Mouse (Mus musculus): ENCODE measurements at regions not wholly inside any gene's neighbourhood (a gene's known extent, or its start where the extent isn't known, plus 50 kb on each side); places are given as distances from the start of the nearest gene placed in this dataset.

- Histone ChIP-seq H3K4me1 (ENCODE audit: insufficient read depth, low read length) (no peaks in the 10 kb centered on the region), H3K27ac (no peak overlapping the region), H3K9ac (replicated peaks; ENCODE audit: low read length) (no peak overlapping the region), H3K36me3 (ENCODE audit: insufficient read depth, low read length) (no peaks in the 10 kb centered on the region), H3K4me2 (ENCODE audit: low read depth, low read length) (no peak overlapping the region), H3K27me3 (ENCODE audit: insufficient read depth, low read length) (no peaks in the 10 kb centered on the region), H3K9me3 (ENCODE audit: low read length) (no peaks in the 10 kb centered on the region), H3K4me3 (ENCODE audit: low read length) (no peak overlapping the region)
- no peak for TF ChIP-seq CTCF (IDR thresholded peaks at IDR 0.05; ENCODE audit: low read depth)
- DNase-seq (ENCODE audit: low spot score) (no peak), ATAC-seq (no peak)
- 77% methylated on average over 4 of the region's 4 CpGs for WGBS
These were observed 680.6 kb downstream of the Efna5 start for GRCm38 (mm10) chr17:62200491-62200890.

GRCm38 (mm10) chr17:62199559-62199958 lies 681.6 kb downstream of the Efna5 start:
- no peak for TF ChIP-seq CTCF (IDR thresholded peaks at IDR 0.05; ENCODE audit: low read depth)
- no peak overlapping the region for H3K4me2 ChIP-seq (ENCODE audit: low read depth, low read length)
- WGBS = 82% methylated on average over 6 of the region's 6 CpGs
- no peak overlapping the region for H3K27ac ChIP-seq
- no peaks in the 10 kb centered on the region for H3K4me1 ChIP-seq (ENCODE audit: insufficient read depth, low read length)
- H3K4me3 ChIP-seq (ENCODE audit: low read length) = no peak overlapping the region
- H3K9me3 ChIP-seq (ENCODE audit: low read length) = no peaks in the 10 kb centered on the region
- H3K27me3 ChIP-seq (ENCODE audit: insufficient read depth, low read length) = no peaks in the 10 kb centered on the region
- H3K9ac ChIP-seq (replicated peaks; ENCODE audit: low read length) = no peak overlapping the region
- no peak for DNase-seq (ENCODE audit: low spot score)
- H3K36me3 ChIP-seq (ENCODE audit: insufficient read depth, low read length) = no peaks in the 10 kb centered on the region
- ATAC-seq = no peak

DNA sequence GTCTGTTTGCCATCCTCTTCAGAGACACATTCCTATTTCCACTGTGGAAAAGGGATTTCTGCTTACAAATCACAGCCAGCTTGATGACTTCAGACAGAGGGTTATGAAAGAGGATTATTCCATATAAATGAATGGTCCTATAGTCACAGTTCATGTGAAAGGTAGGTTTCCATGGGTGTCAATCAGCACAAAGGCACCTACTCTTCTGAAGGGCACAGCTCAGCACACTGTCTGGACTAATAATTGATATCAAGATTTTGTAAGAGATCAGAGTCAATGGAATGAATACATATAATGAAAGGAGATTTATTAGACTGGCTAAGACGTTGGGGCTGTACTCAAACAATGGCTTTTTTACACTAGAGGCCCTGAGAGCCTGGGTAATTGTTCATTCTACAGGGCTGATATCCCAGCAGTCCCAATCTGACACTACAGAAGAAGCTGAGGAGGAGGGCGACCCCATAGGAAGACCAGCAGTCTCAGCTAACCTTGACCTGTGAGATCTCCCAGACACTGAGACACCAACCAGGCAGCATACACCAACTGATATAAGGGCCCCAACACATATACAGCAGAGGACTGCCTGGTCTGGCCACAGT lies 702.4 kb downstream of the Efna5 start:
- H3K4me3 ChIP-seq (ENCODE audit: low read length) = no peak overlapping the region
- no peaks in the 10 kb centered on the region for H3K9me3 ChIP-seq (ENCODE audit: low read length)
- DNase-seq (ENCODE audit: low spot score) (no peak), ATAC-seq (no peak)
- H3K27me3 ChIP-seq (ENCODE audit: insufficient read depth, low read length) = no peaks in the 10 kb centered on the region
- no peaks in the 10 kb centered on the region for H3K4me1 ChIP-seq (ENCODE audit: insufficient read depth, low read length)
- TF ChIP-seq CTCF (IDR thresholded peaks at IDR 0.05; ENCODE audit: low read depth) = no peak
- WGBS = 46% methylated on average over 2 of the region's 2 CpGs
- no peaks in the 10 kb centered on the region for H3K36me3 ChIP-seq (ENCODE audit: insufficient read depth, low read length)
- H3K9ac ChIP-seq (replicated peaks; ENCODE audit: low read length) = no peak overlapping the region
- H3K4me2 ChIP-seq (ENCODE audit: low read depth, low read length) = no peak overlapping the region
- no peak overlapping the region for H3K27ac ChIP-seq

GRCm38 (mm10) chr17:62176336-62176735 lies 704.8 kb downstream of the Efna5 start:
- no peak overlapping the region for H3K4me2 ChIP-seq (ENCODE audit: low read depth, low read length)
- DNase-seq (ENCODE audit: low spot score) (peak; percentile 18), ATAC-seq (no peak)
- H3K4me1 ChIP-seq (ENCODE audit: insufficient read depth, low read length) = no peaks in the 10 kb centered on the region
- TF ChIP-seq CTCF (IDR thresholded peaks at IDR 0.05; ENCODE audit: low read depth) = no peak
- WGBS = 69% methylated on average over 5 of the region's 5 CpGs
- H3K27ac ChIP-seq = no peak overlapping the region
- H3K9me3 ChIP-seq (ENCODE audit: low read length) = no peaks in the 10 kb centered on the region
- no peaks in the 10 kb centered on the region for H3K36me3 ChIP-seq (ENCODE audit: insufficient read depth, low read length)
- no peak overlapping the region for H3K9ac ChIP-seq (replicated peaks; ENCODE audit: low read length)
- no peak overlapping the region for H3K4me3 ChIP-seq (ENCODE audit: low read length)
- H3K27me3 ChIP-seq (ENCODE audit: insufficient read depth, low read length) = no peaks in the 10 kb centered on the region

GRCm38 (mm10) chr17:62172305-62172704 lies 708.8 kb downstream of the Efna5 start:
- 89% methylated on average over 5 of the region's 5 CpGs for WGBS
- Histone ChIP-seq H3K4me3 (ENCODE audit: low read length) (no peak overlapping the region), H3K36me3 (ENCODE audit: insufficient read depth, low read length) (no peaks in the 10 kb centered on the region), H3K27ac (no peak overlapping the region), H3K27me3 (ENCODE audit: insufficient read depth, low read length) (no peaks in the 10 kb centered on the region), H3K9ac (replicated peaks; ENCODE audit: low read length) (no peak overlapping the region), H3K4me1 (ENCODE audit: insufficient read depth, low read length) (no peaks in the 10 kb centered on the region), H3K9me3 (ENCODE audit: low read length) (no peaks in the 10 kb centered on the region), H3K4me2 (ENCODE audit: low read depth, low read length) (no peak overlapping the region)
- DNase-seq (ENCODE audit: low spot score) = no peak
- ATAC-seq = no peak
- no peak for TF ChIP-seq CTCF (IDR thresholded peaks at IDR 0.05; ENCODE audit: low read depth)

DNA sequence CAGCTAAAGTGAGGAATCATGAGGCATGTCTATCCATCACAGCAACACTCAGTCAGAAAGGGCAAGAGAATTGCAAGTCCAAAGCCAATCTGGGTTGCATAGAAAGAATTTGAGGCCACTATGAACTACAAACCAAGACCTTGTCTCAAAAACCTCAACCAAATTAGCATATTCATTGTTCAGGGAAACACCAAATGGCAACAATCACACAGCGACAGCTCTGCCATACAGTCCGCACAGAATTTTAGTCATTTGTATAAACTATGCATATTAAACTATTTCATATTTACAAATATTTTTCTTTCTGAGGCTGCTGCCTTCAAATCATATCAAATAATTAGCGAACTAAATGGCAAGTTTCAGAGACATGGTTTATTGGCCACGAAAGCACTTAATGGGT lies 709.6 kb downstream of the Efna5 start:
- no peak for DNase-seq (ENCODE audit: low spot score)
- no peaks in the 10 kb centered on the region for H3K36me3 ChIP-seq (ENCODE audit: insufficient read depth, low read length)
- WGBS = 84% methylated on average over 4 of the region's 4 CpGs
- ATAC-seq = no peak
- H3K9ac ChIP-seq (replicated peaks; ENCODE audit: low read length) = no peak overlapping the region
- TF ChIP-seq CTCF (IDR thresholded peaks at IDR 0.05; ENCODE audit: low read depth) = no peak
- H3K4me1 ChIP-seq (ENCODE audit: insufficient read depth, low read length) = no peaks in the 10 kb centered on the region
- no peak overlapping the region for H3K4me2 ChIP-seq (ENCODE audit: low read depth, low read length)
- no peaks in the 10 kb centered on the region for H3K27me3 ChIP-seq (ENCODE audit: insufficient read depth, low read length)
- no peak overlapping the region for H3K27ac ChIP-seq
- no peak overlapping the region for H3K4me3 ChIP-seq (ENCODE audit: low read length)
- no peaks in the 10 kb centered on the region for H3K9me3 ChIP-seq (ENCODE audit: low read length)

DNA sequence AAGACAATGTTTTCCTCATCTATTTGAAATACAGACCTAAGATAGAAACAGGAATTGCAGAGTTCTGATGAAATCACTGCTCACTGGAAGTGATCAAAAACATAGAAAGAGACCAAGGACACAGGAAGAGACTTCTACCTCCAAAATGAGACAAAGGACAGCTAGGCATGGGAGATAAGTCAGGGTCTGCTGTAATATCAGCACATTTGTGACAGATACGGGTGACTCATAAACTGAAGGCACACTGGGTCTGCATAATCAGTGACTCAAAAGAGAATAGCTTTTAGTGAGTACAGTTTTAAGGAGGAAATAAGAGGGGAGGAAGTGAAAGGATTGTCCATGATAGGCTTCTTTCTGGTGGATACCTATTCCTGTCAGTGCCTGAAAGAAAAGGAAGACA lies 719.7 kb downstream of the Efna5 start:
- no peak overlapping the region for H3K4me2 ChIP-seq (ENCODE audit: low read depth, low read length)
- ATAC-seq (no peak), DNase-seq (ENCODE audit: low spot score) (no peak)
- no peaks in the 10 kb centered on the region for H3K36me3 ChIP-seq (ENCODE audit: insufficient read depth, low read length)
- WGBS = 86% methylated on average over 1 of the region's 1 CpGs
- TF ChIP-seq CTCF (IDR thresholded peaks at IDR 0.05; ENCODE audit: low read depth) = no peak
- no peak overlapping the region for H3K4me3 ChIP-seq (ENCODE audit: low read length)
- no peak overlapping the region for H3K9ac ChIP-seq (replicated peaks; ENCODE audit: low read length)
- H3K27me3 ChIP-seq (ENCODE audit: insufficient read depth, low read length) = no peaks in the 10 kb centered on the region
- no peaks in the 10 kb centered on the region for H3K4me1 ChIP-seq (ENCODE audit: insufficient read depth, low read length)
- no peak overlapping the region for H3K27ac ChIP-seq
- no peaks in the 10 kb centered on the region for H3K9me3 ChIP-seq (ENCODE audit: low read length)
